Mouse (Mus musculus) heart, embryonic 12.5 days (tissue): ENCODE data around the gene 1110008P14Rik. TPM values are rescaled to one million over a fixed set of nuclear protein-coding genes. Genes with fewer than 3 reads are reported as not detected.

Experiments
- ATAC-seq: fragments of 200-750 bp; cut with Nextera tagmentation; 2 replicates; pipeline ENCODE4 v1.8.0; 2017; ENCODE audit warnings: moderate TSS enrichment, moderate library complexity; ENCODE audit not compliant: insufficient number of reproducible peaks, low FRiP score
- H3K27ac ChIP-seq: fragments of 300-500 bp; sonication (generic); 2 replicates; pipeline ENCODE4 v1.5.1; 2016; ENCODE audit warnings: mild to moderate bottlenecking, moderate library complexity; ENCODE audit not compliant: poor library complexity, severe bottlenecking
- H3K27me3 ChIP-seq: fragments of 300-500 bp; sonication (generic); replicated peaks from 2 replicates; pipeline ENCODE4 v1.6.1; 2016; ENCODE audit warnings: mild to moderate bottlenecking, moderate library complexity
- H3K36me3 ChIP-seq: fragments of 300-500 bp; sonication (generic); 2 replicates; pipeline ENCODE4 v1.6.1; 2016; ENCODE audit warnings: mild to moderate bottlenecking, moderate library complexity
- H3K4me1 ChIP-seq: fragments of 300-500 bp; sonication (generic); replicated peaks from 2 replicates; pipeline ENCODE4 v1.6.1; 2016; ENCODE audit warnings: mild to moderate bottlenecking
- H3K4me2 ChIP-seq: fragments of 300-500 bp; sonication (generic); 2 replicates; pipeline ENCODE4 v1.6.1; 2016; ENCODE audit warnings: mild to moderate bottlenecking, moderate library complexity
- H3K4me3 ChIP-seq: fragments of 300-500 bp; sonication (generic); 2 replicates; pipeline ENCODE4 v1.5.1; 2016; ENCODE audit warnings: mild to moderate bottlenecking
- H3K9ac ChIP-seq: fragments of 300-500 bp; sonication (generic); 2 replicates; pipeline ENCODE4 v1.6.1; 2016; ENCODE audit warnings: mild to moderate bottlenecking, moderate library complexity
- H3K9me3 ChIP-seq: fragments of 300-500 bp; sonication (generic); replicated peaks from 2 replicates; pipeline ENCODE4 v1.6.1; 2016; ENCODE audit warnings: mild to moderate bottlenecking, moderate library complexity
- WGBS: fragments of 180-500 bp; shearing (Covaris S2); methylation state at CpG from one replicate; pipeline ENCODE4 v1.1.7; 2016; 5-methylcytosine and 5-hydroxymethylcytosine counted together
- polyA plus RNA-seq: library from polyadenylated mRNA; unstranded; fragments of >200 nt; fragmentation: Nextera tagmentation; extraction: Ambion mirVana; gene quantifications from 2 replicates; pipeline ENCODE4 v1.2.1, GENCODE M21; 2016

The 1110008P14Rik gene
- polyA plus RNA-seq, 1 experiment from 2014 or later, result 48.2 TPM

GRCm38 (mm10) chr2:32408429-32409424 lies 27.0 kb upstream of the 1110008P14Rik start:
- 0 out of 2 replicates have a peak overlapping the region, but pooled peaks have one; percentile 4 for H3K9ac ChIP-seq
- H3K27me3 ChIP-seq, result no peaks in the 10 kb centered on the region
- no peaks in the 10 kb centered on the region for H3K4me1 ChIP-seq
- H3K4me3 ChIP-seq, result no peak overlapping the region
- H3K27ac ChIP-seq, result no peak overlapping the region; the same call in 1 of the 2 replicates
- ATAC-seq, result no peak
- no peaks in the 10 kb centered on the region for H3K9me3 ChIP-seq
- H3K36me3 ChIP-seq, result peaks cover 8% of the 10 kb centered on the region
- WGBS, result 64% methylated on average over 25 of the region's 25 CpGs
- H3K4me2 ChIP-seq, result no peak overlapping the region

- no peak for ATAC-seq
- Histone ChIP-seq H3K4me3 (no peak overlapping the region), H3K27ac (no peak overlapping the region), H3K27me3 (no peaks in the 10 kb centered on the region), H3K4me2 (no peak overlapping the region), H3K9me3 (no peaks in the 10 kb centered on the region), H3K9ac (no peak overlapping the region), H3K36me3 (peaks cover 15% of the 10 kb centered on the region), H3K4me1 (no peaks in the 10 kb centered on the region)
- 76% methylated on average over 7 of the region's 7 CpGs for WGBS
These were observed 25.5 kb upstream of the 1110008P14Rik start for GRCm38 (mm10) chr2:32407144-32407824.

GRCm38 (mm10) chr2:32404663-32405062 lies 22.9 kb upstream of the 1110008P14Rik start:
- Histone ChIP-seq H3K27ac (no peak overlapping the region), H3K9me3 (no peaks in the 10 kb centered on the region), H3K36me3 (peaks cover 41% of the 10 kb centered on the region), H3K4me1 (no peaks in the 10 kb centered on the region), H3K27me3 (no peaks in the 10 kb centered on the region), H3K9ac (no peak overlapping the region), H3K4me3 (no peak overlapping the region), H3K4me2 (no peak overlapping the region)
- ATAC-seq, result no peak
- 19% methylated on average over 2 of the region's 2 CpGs for WGBS

DNA sequence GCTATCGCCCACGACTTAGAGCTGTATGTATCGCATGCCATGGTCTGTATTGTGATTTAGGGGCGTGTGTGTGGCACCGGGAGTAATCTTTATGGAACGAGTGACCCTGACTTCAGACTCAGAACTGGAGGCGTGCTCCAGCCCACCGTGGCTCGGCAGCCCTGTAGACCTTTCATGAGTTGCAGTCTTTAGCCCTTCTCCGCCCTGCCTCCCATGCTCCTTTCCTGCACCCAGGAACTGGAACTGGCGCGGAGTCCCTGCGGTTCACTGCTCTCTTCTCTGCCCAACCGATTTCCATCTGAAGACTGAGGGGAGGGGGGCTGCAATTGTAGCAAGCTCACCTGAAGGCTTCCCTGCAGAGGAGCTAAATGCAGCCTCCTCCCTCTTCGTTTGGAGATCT lies 15.0 kb upstream of the 1110008P14Rik start:
- no peaks in the 10 kb centered on the region for H3K9me3 ChIP-seq
- H3K4me2 ChIP-seq, result peak overlapping the region; percentile 74
- peak overlapping the region; percentile 77; the same call in 1 of the 2 replicates for H3K27ac ChIP-seq
- H3K27me3 ChIP-seq, result no peaks in the 10 kb centered on the region
- peaks cover 33% of the 10 kb centered on the region for H3K36me3 ChIP-seq
- H3K4me3 ChIP-seq, result peak overlapping the region; percentile 84
- ATAC-seq, result no peak
- under 1% methylated on average over 15 of the region's 15 CpGs for WGBS
- peaks cover 13% of the 10 kb centered on the region for H3K4me1 ChIP-seq
- H3K9ac ChIP-seq, result peak overlapping the region; percentile 92

- WGBS, result under 1% methylated on average over 59 of the region's 59 CpGs
- Histone ChIP-seq H3K9ac (peak overlapping the region; percentile 92), H3K4me3 (peak overlapping the region; percentile 84)
These were observed 14.3 kb upstream of the 1110008P14Rik start for GRCm38 (mm10) chr2:32395946-32396621.

DNA sequence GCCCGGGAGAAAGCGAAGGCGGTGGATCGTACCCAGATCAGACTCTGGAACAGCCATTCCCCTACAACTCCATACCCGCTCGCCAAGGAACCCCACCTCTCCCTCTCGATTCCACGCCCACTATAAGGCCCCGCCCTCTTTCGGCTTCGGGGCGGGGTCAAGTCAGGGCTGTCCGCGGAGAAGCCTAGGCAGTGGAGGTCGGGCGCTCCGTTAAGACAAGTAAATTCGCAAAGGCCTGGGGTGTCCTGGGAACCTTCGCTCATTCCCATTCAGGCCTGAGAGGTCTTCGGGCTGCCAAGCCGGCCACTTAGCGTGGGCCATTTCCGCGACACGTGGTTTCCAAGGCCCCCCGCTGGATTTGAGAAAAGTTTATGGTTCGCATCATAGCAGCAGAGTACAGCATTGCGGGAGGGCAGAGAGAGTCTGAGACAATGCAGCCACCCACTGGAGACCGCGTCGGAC lies 13.8 kb upstream of the 1110008P14Rik start, which contains the start of gene Ptges2:
Ptges2 (plus strand) TSS at position 413 of the 462 bp plus-strand sequence.
- Histone ChIP-seq H3K4me2 (peak within 1 kb of the TSS; percentile 74), H3K9me3 (no peaks in the 10 kb centered on the region), H3K27ac (peak within 1 kb of the TSS; percentile 77), H3K4me3 (peak within 1 kb of the TSS; percentile 84), H3K27me3 (no peaks in the 10 kb centered on the region), H3K9ac (peak within 1 kb of the TSS; percentile 92), H3K36me3 (peaks cover 21% of the 10 kb centered on the region), H3K4me1 (peaks cover 13% of the 10 kb centered on the region)
- ATAC-seq, result peak; percentile 90
- WGBS, result 0% methylated on average over 31 of the region's 31 CpGs

More at GRCm38 (mm10) chr2:32395946-32396621, 14.3 kb upstream of the 1110008P14Rik start:
- ATAC-seq, result peak; percentile 93
- Histone ChIP-seq H3K27me3 (no peaks in the 10 kb centered on the region), H3K4me1 (peaks cover 13% of the 10 kb centered on the region), H3K36me3 (peaks cover 27% of the 10 kb centered on the region), H3K27ac (peak overlapping the region; percentile 77), H3K4me2 (peak overlapping the region; percentile 74), H3K9me3 (no peaks in the 10 kb centered on the region)

DNA sequence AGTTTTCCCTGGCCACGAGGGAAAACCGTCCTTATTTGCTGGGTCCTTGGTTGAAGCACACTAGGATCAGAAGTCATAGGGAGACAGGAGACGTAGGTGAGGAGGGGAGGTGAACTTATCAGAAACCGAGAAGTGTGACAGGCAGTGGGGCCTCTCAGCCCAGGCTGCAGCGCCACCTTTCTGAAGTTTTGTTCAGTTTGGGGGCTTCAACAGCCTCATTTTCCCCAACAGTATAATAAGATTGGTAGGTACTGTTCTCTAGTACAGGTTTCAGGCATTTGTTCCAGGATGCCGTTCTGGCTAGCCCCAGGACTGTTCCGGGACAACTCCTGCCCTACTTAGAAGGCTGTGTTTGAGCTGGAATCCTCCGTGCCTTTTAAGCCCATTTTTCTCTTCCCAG lies 13.2 kb upstream of the 1110008P14Rik start:
- 4% methylated on average over 8 of the region's 8 CpGs for WGBS
- Histone ChIP-seq H3K9ac (peak overlapping the region; percentile 92), H3K4me1 (peaks cover 13% of the 10 kb centered on the region), H3K27me3 (no peaks in the 10 kb centered on the region), H3K27ac (peak overlapping the region; percentile 77), H3K4me3 (peak overlapping the region; percentile 84), H3K4me2 (peak overlapping the region; percentile 74), H3K9me3 (no peaks in the 10 kb centered on the region), H3K36me3 (peaks cover 16% of the 10 kb centered on the region)
- ATAC-seq, result no peak

- no peak overlapping the region for H3K4me2 ChIP-seq
- no peaks in the 10 kb centered on the region; the same call in 1 of the 2 replicates for H3K27me3 ChIP-seq
- H3K9ac ChIP-seq, result no peak overlapping the region
- no peak overlapping the region for H3K4me3 ChIP-seq
- ATAC-seq, result no peak
- no peaks in the 10 kb centered on the region for H3K36me3 ChIP-seq
- no peak overlapping the region for H3K27ac ChIP-seq
- 69% methylated on average over 5 of the region's 5 CpGs for WGBS
- H3K9me3 ChIP-seq, result no peaks in the 10 kb centered on the region
- H3K4me1 ChIP-seq, result peaks cover 8% of the 10 kb centered on the region
These were observed 10.3 kb upstream of the 1110008P14Rik start for GRCm38 (mm10) chr2:32392063-32392462.

DNA sequence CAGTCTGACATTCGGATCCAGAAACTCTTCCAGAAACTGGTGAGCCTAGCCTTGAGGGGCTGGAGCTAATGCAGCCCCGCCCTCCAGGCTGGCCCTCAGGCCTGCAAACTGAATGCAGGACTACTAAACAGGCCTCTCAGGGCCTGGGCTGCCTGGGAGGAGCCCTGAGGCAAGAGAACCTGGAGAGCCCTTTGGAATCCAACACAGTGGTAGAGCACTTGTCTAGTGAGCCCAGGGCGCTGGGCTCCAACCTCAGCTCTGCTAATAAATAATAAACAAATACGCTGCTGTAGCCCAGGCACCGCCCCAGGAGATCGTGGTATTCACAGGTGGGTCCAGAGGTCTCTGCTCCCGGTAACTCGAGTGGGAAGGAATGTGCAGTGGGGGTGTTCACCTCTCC lies 9.1 kb upstream of the 1110008P14Rik start:
- no peaks in the 10 kb centered on the region for H3K36me3 ChIP-seq
- H3K4me1 ChIP-seq, result peaks cover 4% of the 10 kb centered on the region; the same call in 1 of the 2 replicates
- no peaks in the 10 kb centered on the region for H3K9me3 ChIP-seq
- WGBS, result 73% methylated on average over 8 of the region's 8 CpGs
- no peak overlapping the region for H3K4me3 ChIP-seq
- H3K9ac ChIP-seq, result no peak overlapping the region
- no peak for ATAC-seq
- H3K27me3 ChIP-seq, result peaks cover 5% of the 10 kb centered on the region; the same call in 1 of the 2 replicates
- H3K4me2 ChIP-seq, result no peak overlapping the region
- no peak overlapping the region for H3K27ac ChIP-seq

DNA sequence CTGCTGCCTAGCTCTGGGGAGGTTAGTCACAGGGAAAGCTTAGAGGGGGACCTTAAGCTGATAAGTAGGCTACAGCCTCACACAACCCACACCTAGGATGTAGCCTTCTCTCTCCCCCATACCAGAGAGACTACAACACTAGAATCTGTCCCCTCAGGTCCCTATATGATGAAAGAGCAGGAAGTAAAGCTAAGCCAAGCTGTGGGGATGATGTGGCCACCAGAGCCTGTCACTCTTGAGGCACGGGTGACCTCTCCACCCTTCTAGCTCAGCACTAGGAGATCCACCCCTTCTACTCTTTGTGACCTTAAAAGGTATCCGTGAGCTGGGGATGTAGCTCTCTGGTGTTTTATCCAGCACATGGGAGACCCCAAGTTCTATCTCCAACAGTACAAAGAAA lies 7.4 kb upstream of the 1110008P14Rik start:
- H3K9ac ChIP-seq, result no peak overlapping the region
- WGBS, result 79% methylated on average over 2 of the region's 2 CpGs
- H3K27ac ChIP-seq, result no peak overlapping the region
- no peak overlapping the region for H3K4me3 ChIP-seq
- H3K27me3 ChIP-seq, result peaks cover 14% of the 10 kb centered on the region
- H3K4me1 ChIP-seq, result no peaks in the 10 kb centered on the region
- no peak overlapping the region for H3K4me2 ChIP-seq
- H3K9me3 ChIP-seq, result no peaks in the 10 kb centered on the region
- H3K36me3 ChIP-seq, result no peaks in the 10 kb centered on the region
- ATAC-seq, result no peak
